Mouse (Mus musculus) embryo, embryonic 9.5 days (tissue): ENCODE measurements around the gene Tmub2.

Source experiments
- DNase-seq: peaks from one replicate; pipeline ENCODE4 v3.0.0-alpha.2; 2017; ENCODE audit errors: extremely low spot score

The Tmub2 gene

GRCm38 (mm10) chr11:102327250-102327649 lies 42.5 kb downstream of the Tmub2 start:
- no peak for DNase-seq

GRCm38 (mm10) chr11:102327839-102328238 lies 43.1 kb downstream of the Tmub2 start:
- DNase-seq = no peak

DNA sequence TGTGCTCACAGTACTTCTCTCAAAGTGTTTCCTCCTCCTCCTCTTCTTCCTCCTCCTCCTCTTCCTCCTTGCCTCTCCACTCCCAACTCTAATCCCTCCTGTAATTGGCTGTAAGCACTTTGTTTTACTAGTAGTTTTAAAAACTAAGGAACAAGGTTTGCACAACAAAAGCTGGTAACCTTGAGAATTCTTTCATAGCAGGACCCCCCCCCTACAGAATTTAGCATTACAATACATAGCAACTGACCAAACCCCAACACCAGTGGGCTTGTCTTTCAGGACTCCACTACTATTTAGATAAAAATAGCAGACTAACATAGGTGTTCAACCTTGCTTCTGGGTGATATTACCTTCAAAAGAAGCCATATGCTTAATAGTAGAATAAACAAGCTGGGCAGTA lies 44.8 kb downstream of the Tmub2 start:
- no peak for DNase-seq

DNA sequence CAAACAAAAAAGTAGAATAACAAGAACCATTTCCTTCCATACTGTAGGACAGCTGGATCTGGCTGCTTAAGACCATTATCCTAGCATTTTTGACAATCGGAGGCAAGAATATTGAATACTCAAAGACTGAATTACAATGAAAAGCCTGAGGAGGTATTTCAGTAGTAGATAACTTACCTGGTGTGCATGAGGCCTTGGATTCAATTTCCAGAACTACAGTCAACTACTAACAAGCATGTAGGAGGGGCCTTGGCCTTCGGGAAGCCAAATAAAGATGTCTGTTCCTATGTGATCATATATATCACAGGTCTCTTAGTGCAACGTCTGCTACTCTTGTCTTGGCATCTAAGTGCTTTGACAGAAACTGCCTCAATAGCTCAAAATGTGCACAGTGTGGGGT lies 45.3 kb downstream of the Tmub2 start:
- no peak for DNase-seq

GRCm38 (mm10) chr11:102331806-102332205 lies 47.1 kb downstream of the Tmub2 start:
- DNase-seq = no peak

- no peak for DNase-seq
Observed at GRCm38 (mm10) chr11:102333061-102333460, 48.3 kb downstream of the Tmub2 start.

DNA sequence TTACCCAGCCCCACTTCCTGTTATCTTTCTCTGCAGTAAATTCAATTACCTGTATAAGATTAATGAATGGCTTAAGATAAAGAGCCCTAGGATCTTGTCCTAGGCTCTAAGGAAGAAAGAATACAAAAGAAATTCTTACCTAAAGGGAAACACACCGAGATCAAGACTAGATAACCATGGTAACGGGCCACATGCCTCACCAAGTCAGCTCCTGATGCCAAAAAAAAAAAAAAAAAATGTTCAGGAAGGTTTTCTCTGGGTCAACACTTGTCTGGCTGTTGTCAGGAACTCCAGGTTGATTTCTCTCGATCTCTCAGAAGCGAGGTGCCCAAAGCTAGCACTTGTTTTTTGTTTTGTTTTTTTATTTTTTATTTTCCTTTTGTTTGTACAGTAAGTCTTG lies 49.3 kb downstream of the Tmub2 start:
- no peak for DNase-seq

- DNase-seq = no peak
Observed at GRCm38 (mm10) chr11:102334973-102335700, 50.4 kb downstream of the Tmub2 start.

DNA sequence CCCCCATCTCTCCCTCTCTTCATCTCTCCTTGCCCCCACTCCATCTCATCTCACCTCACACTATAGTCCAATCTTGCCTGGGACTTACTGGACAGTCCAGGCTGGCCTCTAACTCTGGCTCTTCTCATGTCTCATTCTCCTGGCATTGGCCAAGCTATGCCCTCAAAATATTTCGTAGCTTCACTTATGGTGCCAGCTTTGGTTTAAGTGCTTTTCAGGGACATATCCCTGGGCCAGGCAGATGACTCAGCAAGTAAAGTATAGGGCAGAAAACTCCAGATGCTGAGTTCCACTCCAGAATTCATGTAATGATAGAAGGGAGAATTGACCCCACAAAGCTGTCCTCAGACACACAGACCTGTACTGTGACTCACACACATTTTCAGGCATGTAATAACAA lies 51.5 kb downstream of the Tmub2 start:
- DNase-seq = no peak

DNA sequence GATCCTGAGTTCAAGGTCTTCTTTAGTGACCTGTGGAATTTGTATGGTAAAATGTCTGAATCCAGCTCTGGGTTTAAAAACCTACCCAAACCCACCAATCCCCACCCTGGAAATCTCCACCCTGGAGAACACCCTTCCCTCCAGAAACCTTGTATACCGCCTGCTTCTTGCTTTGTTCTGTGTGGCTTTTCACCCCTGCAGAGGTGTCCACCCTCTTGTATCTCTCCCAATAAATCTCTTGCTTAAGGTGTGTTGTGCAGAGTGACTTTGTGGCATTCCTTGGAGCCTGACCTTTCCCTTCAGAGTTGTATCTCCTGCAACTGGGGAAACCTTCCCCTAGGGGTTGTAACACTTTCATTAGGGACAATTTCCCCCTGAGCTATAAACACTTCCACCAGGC lies 53.2 kb downstream of the Tmub2 start:
- DNase-seq = no peak

DNA sequence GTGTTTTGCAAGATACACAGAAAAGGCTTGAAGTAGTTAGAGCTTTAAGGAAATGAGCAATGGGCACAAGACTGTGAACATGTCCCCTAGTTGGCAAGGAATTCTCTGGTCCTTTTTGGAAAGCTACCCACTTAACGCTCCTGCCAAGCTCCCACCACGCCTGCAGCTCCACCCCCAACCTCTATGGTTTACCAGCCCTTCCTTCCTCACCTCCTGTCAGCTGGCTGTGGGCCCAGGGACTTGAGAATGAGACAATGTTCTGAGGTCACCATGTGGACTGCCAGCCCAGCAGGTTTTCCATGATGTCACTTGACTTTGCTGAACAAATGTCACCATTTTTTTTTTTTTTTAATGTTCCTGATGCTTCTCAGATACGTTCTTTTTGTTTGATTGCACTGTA lies 53.8 kb downstream of the Tmub2 start:
- DNase-seq = no peak
